Mouse (Mus musculus): ENCODE measurements around the gene Npy2r. TPM values are rescaled to one million over a fixed set of nuclear protein-coding genes. Genes with fewer than 3 reads are reported as not detected.

The Npy2r gene
- polyA plus RNA-seq (2015; fragmentation: Nextera tagmentation; extraction: Ambion mirVana): 3.2 TPM in 2 replicates

- H3K4me2 ChIP-seq (ENCODE audit: low read length): peak within 1 kb of the TSS; percentile 87
- no peaks in the 10 kb centered on the region for H3K27me3 ChIP-seq (replicated peaks; ENCODE audit: control insufficient read depth, insufficient read depth, low read length)
- peaks cover 12% of the 10 kb centered on the region for H3K4me1 ChIP-seq (replicated peaks; ENCODE audit: control insufficient read depth, insufficient read depth, low read length)
- H3K27ac ChIP-seq (ENCODE audit: low read length): no peak within 1 kb of the TSS
- no peaks in the 10 kb centered on the region for H3K9me3 ChIP-seq (ENCODE audit: control insufficient read depth, low read length)
- H3K9ac ChIP-seq (replicated peaks; ENCODE audit: low read depth, low read length): peak within 1 kb of the TSS; percentile 57
- H3K4me3 ChIP-seq (replicated peaks; ENCODE audit: low read length): peak within 1 kb of the TSS; percentile 47
- under 1% methylated on average over 32 of the region's 32 CpGs for WGBS
- H3K36me3 ChIP-seq (ENCODE audit: control insufficient read depth, insufficient read depth): no peaks in the 10 kb centered on the region
- ATAC-seq: peak; percentile 68
Measured at GRCm38 (mm10) chr3:82547908-82548721, at the start of gene Npy2r. TSS of gene Npy2r (minus strand) at chr3:82548084.

- H3K4me1 ChIP-seq (replicated peaks; ENCODE audit: control insufficient read depth, insufficient read depth, low read length): peaks cover 10% of the 10 kb centered on the region; the same call in 1 of the 2 replicates
- H3K9me3 ChIP-seq (ENCODE audit: control insufficient read depth, low read length): no peaks in the 10 kb centered on the region
- WGBS: 17% methylated on average over 3 of the region's 3 CpGs
- no peak overlapping the region for H3K9ac ChIP-seq (replicated peaks; ENCODE audit: low read depth, low read length)
- H3K4me3 ChIP-seq (replicated peaks; ENCODE audit: low read length): no peak overlapping the region
- no peak overlapping the region for H3K4me2 ChIP-seq (ENCODE audit: low read length)
- ATAC-seq: peak; percentile 67
- H3K36me3 ChIP-seq (ENCODE audit: control insufficient read depth, insufficient read depth): no peaks in the 10 kb centered on the region
- H3K27ac ChIP-seq (ENCODE audit: low read length): no peak overlapping the region
- no peaks in the 10 kb centered on the region for H3K27me3 ChIP-seq (replicated peaks; ENCODE audit: control insufficient read depth, insufficient read depth, low read length)
Measured at GRCm38 (mm10) chr3:82557786-82558185, 9.9 kb upstream of the Npy2r start.

- H3K27me3 ChIP-seq (replicated peaks; ENCODE audit: control insufficient read depth, insufficient read depth, low read length): no peaks in the 10 kb centered on the region
- H3K4me2 ChIP-seq (ENCODE audit: low read length): no peak overlapping the region
- no peak for ATAC-seq
- no peaks in the 10 kb centered on the region for H3K36me3 ChIP-seq (ENCODE audit: control insufficient read depth, insufficient read depth)
- peaks cover 10% of the 10 kb centered on the region; the same call in 1 of the 2 replicates for H3K4me1 ChIP-seq (replicated peaks; ENCODE audit: control insufficient read depth, insufficient read depth, low read length)
- 74% methylated on average over 2 of the region's 2 CpGs for WGBS
- H3K9me3 ChIP-seq (ENCODE audit: control insufficient read depth, low read length): no peaks in the 10 kb centered on the region
- H3K9ac ChIP-seq (replicated peaks; ENCODE audit: low read depth, low read length): no peak overlapping the region
- no peak overlapping the region for H3K4me3 ChIP-seq (replicated peaks; ENCODE audit: low read length)
- H3K27ac ChIP-seq (ENCODE audit: low read length): no peak overlapping the region
Measured at GRCm38 (mm10) chr3:82556311-82556828, 8.5 kb upstream of the Npy2r start.

GRCm38 (mm10) chr3:82549932-82550331, 2.0 kb upstream of the Npy2r start:
- WGBS: 87% methylated on average over 5 of the region's 5 CpGs
- no peak overlapping the region for H3K27ac ChIP-seq (ENCODE audit: low read length)
- H3K36me3 ChIP-seq (ENCODE audit: control insufficient read depth, insufficient read depth): no peaks in the 10 kb centered on the region
- no peak overlapping the region for H3K4me3 ChIP-seq (replicated peaks; ENCODE audit: low read length)
- no peak overlapping the region for H3K4me2 ChIP-seq (ENCODE audit: low read length)
- peaks cover 12% of the 10 kb centered on the region for H3K4me1 ChIP-seq (replicated peaks; ENCODE audit: control insufficient read depth, insufficient read depth, low read length)
- H3K9me3 ChIP-seq (ENCODE audit: control insufficient read depth, low read length): no peaks in the 10 kb centered on the region
- no peak for ATAC-seq
- H3K9ac ChIP-seq (replicated peaks; ENCODE audit: low read depth, low read length): no peak overlapping the region
- H3K27me3 ChIP-seq (replicated peaks; ENCODE audit: control insufficient read depth, insufficient read depth, low read length): no peaks in the 10 kb centered on the region

GRCm38 (mm10) chr3:82548753-82549152, 869 bp upstream of the Npy2r start:
- peak overlapping the region; percentile 57 for H3K9ac ChIP-seq (replicated peaks; ENCODE audit: low read depth, low read length)
- H3K27me3 ChIP-seq (replicated peaks; ENCODE audit: control insufficient read depth, insufficient read depth, low read length): no peaks in the 10 kb centered on the region
- peak overlapping the region; percentile 87 for H3K4me2 ChIP-seq (ENCODE audit: low read length)
- H3K27ac ChIP-seq (ENCODE audit: low read length): no peak overlapping the region
- no peaks in the 10 kb centered on the region for H3K9me3 ChIP-seq (ENCODE audit: control insufficient read depth, low read length)
- peak overlapping the region; percentile 47 for H3K4me3 ChIP-seq (replicated peaks; ENCODE audit: low read length)
- H3K4me1 ChIP-seq (replicated peaks; ENCODE audit: control insufficient read depth, insufficient read depth, low read length): peaks cover 12% of the 10 kb centered on the region
- H3K36me3 ChIP-seq (ENCODE audit: control insufficient read depth, insufficient read depth): no peaks in the 10 kb centered on the region
- ATAC-seq: peak; percentile 70
- WGBS: 5% methylated on average over 9 of the region's 9 CpGs

- H3K9me3 ChIP-seq (ENCODE audit: control insufficient read depth, low read length): no peaks in the 10 kb centered on the region
- H3K36me3 ChIP-seq (ENCODE audit: control insufficient read depth, insufficient read depth): no peaks in the 10 kb centered on the region
- H3K4me3 ChIP-seq (replicated peaks; ENCODE audit: low read length): no peak overlapping the region
- H3K27ac ChIP-seq (ENCODE audit: low read length): no peak overlapping the region
- no peak for ATAC-seq
- no peaks in the 10 kb centered on the region for H3K27me3 ChIP-seq (replicated peaks; ENCODE audit: control insufficient read depth, insufficient read depth, low read length)
- H3K4me2 ChIP-seq (ENCODE audit: low read length): no peak overlapping the region
- 88% methylated on average over 2 of the region's 2 CpGs for WGBS
- no peak overlapping the region for H3K9ac ChIP-seq (replicated peaks; ENCODE audit: low read depth, low read length)
- H3K4me1 ChIP-seq (replicated peaks; ENCODE audit: control insufficient read depth, insufficient read depth, low read length): no peaks in the 10 kb centered on the region
Measured at GRCm38 (mm10) chr3:82541449-82541848, 6.4 kb downstream of the Npy2r start.

- no peak overlapping the region for H3K4me2 ChIP-seq (ENCODE audit: low read length)
- no peaks in the 10 kb centered on the region for H3K9me3 ChIP-seq (ENCODE audit: control insufficient read depth, low read length)
- no peaks in the 10 kb centered on the region for H3K27me3 ChIP-seq (replicated peaks; ENCODE audit: control insufficient read depth, insufficient read depth, low read length)
- ATAC-seq: no peak
- H3K36me3 ChIP-seq (ENCODE audit: control insufficient read depth, insufficient read depth): no peaks in the 10 kb centered on the region
- H3K4me3 ChIP-seq (replicated peaks; ENCODE audit: low read length): no peak overlapping the region
- WGBS: 74% methylated on average over 5 of the region's 5 CpGs
- no peak overlapping the region for H3K27ac ChIP-seq (ENCODE audit: low read length)
- no peaks in the 10 kb centered on the region for H3K4me1 ChIP-seq (replicated peaks; ENCODE audit: control insufficient read depth, insufficient read depth, low read length)
- H3K9ac ChIP-seq (replicated peaks; ENCODE audit: low read depth, low read length): no peak overlapping the region
Measured at GRCm38 (mm10) chr3:82539951-82540350, 7.9 kb downstream of the Npy2r start.

- Histone ChIP-seq H3K4me3 (replicated peaks; ENCODE audit: low read length) (no peak overlapping the region), H3K4me2 (ENCODE audit: low read length) (no peak overlapping the region), H3K4me1 (replicated peaks; ENCODE audit: control insufficient read depth, insufficient read depth, low read length) (no peaks in the 10 kb centered on the region), H3K9ac (replicated peaks; ENCODE audit: low read depth, low read length) (no peak overlapping the region), H3K27ac (ENCODE audit: low read length) (no peak overlapping the region), H3K36me3 (ENCODE audit: control insufficient read depth, insufficient read depth) (no peaks in the 10 kb centered on the region), H3K27me3 (replicated peaks; ENCODE audit: control insufficient read depth, insufficient read depth, low read length) (no peaks in the 10 kb centered on the region), H3K9me3 (ENCODE audit: control insufficient read depth, low read length) (no peaks in the 10 kb centered on the region)
- WGBS: 96% methylated on average over 1 of the region's 1 CpGs
- ATAC-seq: no peak
Measured at GRCm38 (mm10) chr3:82524792-82525191, 23.1 kb downstream of the Npy2r start.

GRCm38 (mm10) chr3:82498006-82498405, 49.9 kb downstream of the Npy2r start:
- Histone ChIP-seq H3K4me2 (ENCODE audit: low read length) (no peak overlapping the region), H3K27ac (ENCODE audit: low read length) (no peak overlapping the region), H3K4me1 (replicated peaks; ENCODE audit: control insufficient read depth, insufficient read depth, low read length) (no peaks in the 10 kb centered on the region), H3K27me3 (replicated peaks; ENCODE audit: control insufficient read depth, insufficient read depth, low read length) (no peaks in the 10 kb centered on the region), H3K9ac (replicated peaks; ENCODE audit: low read depth, low read length) (no peak overlapping the region), H3K4me3 (replicated peaks; ENCODE audit: low read length) (no peak overlapping the region), H3K36me3 (ENCODE audit: control insufficient read depth, insufficient read depth) (no peaks in the 10 kb centered on the region), H3K9me3 (ENCODE audit: control insufficient read depth, low read length) (no peaks in the 10 kb centered on the region)
- no peak for ATAC-seq
- 78% methylated on average over 4 of the region's 4 CpGs for WGBS
